Mouse (Mus musculus): Measurements from ENCODE around the gene Aqp1.

GRCm38 (mm10) chr6:55379641-55380335 is 43.6 kb downstream of the Aqp1 start:
- TF ChIP-seq HCFC1 (IDR thresholded peaks at IDR 0.05; ENCODE audit: low read depth, low read length), result no peak
- TF ChIP-seq MEF2A (IDR thresholded peaks at IDR 0.05; ENCODE audit: extremely low read depth, insufficient replicate concordance, low read depth, low read length, poor library complexity, severe bottlenecking), result no peak
- TF ChIP-seq GATA1 (IDR thresholded peaks at IDR 0.05; ENCODE audit: low read depth, low read length), result no peak
- peak; percentile 59 to 79 (median 63) for TF ChIP-seq CTCF (IDR thresholded peaks at IDR 0.05 in 2 of 3, conservative IDR thresholded peaks at IDR 0.05 in 1 of 3; ENCODE audit: control insufficient read depth in 1 of 3, insufficient read depth in 1 of 3, low read depth in 2 of 3, low read length in 3 of 3, poor library complexity in 1 of 3, severe bottlenecking in 1 of 3)
- no peak for TF ChIP-seq POLR2A (IDR thresholded peaks at IDR 0.05; ENCODE audit: control insufficient read depth in 1 of 2, insufficient read depth in 1 of 2, low read depth in 1 of 2, low read length in 2 of 2, poor library complexity in 1 of 2)
- TF ChIP-seq TCF12 (IDR thresholded peaks at IDR 0.05; ENCODE audit: low read depth, low read length), result no peak
- no peak for TF ChIP-seq USF1 (IDR thresholded peaks at IDR 0.05; ENCODE audit: low read depth, low read length)
- no peak for TF ChIP-seq ZMIZ1 (IDR thresholded peaks at IDR 0.05; ENCODE audit: low read depth, low read length)
- TF ChIP-seq POLR2AphosphoS5 (IDR thresholded peaks at IDR 0.05; ENCODE audit: borderline replicate concordance, low read depth, low read length), result no peak
- peak; percentile 39 for TF ChIP-seq RAD21 (IDR thresholded peaks at IDR 0.05; ENCODE audit: low read depth, low read length)
- no peak for TF ChIP-seq ZKSCAN1 (IDR thresholded peaks at IDR 0.05; ENCODE audit: low read depth, low read length)
- TF ChIP-seq MXI1 (IDR thresholded peaks at IDR 0.05; ENCODE audit: low read depth, low read length), result no peak

Measured in MEL (cell line).